28 mouse cellular contexts compared by ENCODE assay signal in the genomic region with DNA sequence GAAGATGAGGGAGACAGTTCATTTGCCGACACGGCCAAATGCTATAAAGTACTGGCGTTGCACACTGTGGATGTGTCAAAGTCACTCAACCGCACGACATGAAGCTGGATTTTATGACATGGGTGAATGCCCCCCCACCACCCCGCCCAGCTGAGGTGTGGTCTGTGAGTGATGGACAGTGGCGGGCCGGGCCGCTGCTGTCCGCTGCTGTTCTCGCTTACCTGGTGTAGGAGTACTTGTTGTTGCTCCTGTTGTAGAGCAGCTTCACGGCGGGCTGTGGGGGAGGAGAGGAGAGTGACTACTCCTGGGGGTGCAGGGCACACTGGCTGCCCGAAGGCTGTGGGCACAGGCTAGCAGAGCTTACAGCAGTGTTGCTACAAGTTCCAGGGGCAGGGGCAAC.
"Had no signal": no experiment of that assay in that cellular context is flagged by ENCODE, and none has a peak within 500 bp of the region (broad histone marks: within the 10 kb centered on the region; RNA-seq: fewer than 3 reads in every experiment).

No protein-coding gene starts in this region.

- H3K4me2 ChIP-seq: embryonic facial prominence, embryonic 12.5 days; embryonic facial prominence, embryonic 13.5 days; embryonic facial prominence, embryonic 15.5 days; forebrain, embryonic 12.5 days; forebrain, embryonic 13.5 days; forebrain, embryonic 15.5 days had no signal

- DNase-seq: cerebellum, adult 18-20 months; cerebellum, adult 2 months; cerebellum, adult 8-10 months; cerebellum, adult 9-10 months; cerebellum, adult 9-11 months; cerebellum, postnatal 10 days; cerebellum, postnatal 14 days; cerebellum, postnatal 25 days; cerebellum, postnatal 36 days; embryo, embryonic 11 days; forebrain, postnatal 0 days; gastrocnemius, adult 2 months; gastrocnemius, postnatal 10 days; gastrocnemius, postnatal 14 days; gastrocnemius, postnatal 25 days; gastrocnemius, postnatal 36 days; heart, adult 18-20 months had no signal

- H3K9me3 ChIP-seq: embryonic facial prominence, embryonic 10.5 days; embryonic facial prominence, embryonic 12.5 days; embryonic facial prominence, embryonic 13.5 days; embryonic facial prominence, embryonic 15.5 days; forebrain, embryonic 10.5 days; forebrain, embryonic 12.5 days; forebrain, embryonic 13.5 days; forebrain, embryonic 15.5 days had no signal

- ATAC-seq: forebrain, embryonic 13.5 days; forebrain, embryonic 14.5 days; forebrain, embryonic 15.5 days; forebrain, embryonic 16.5 days; forebrain, postnatal 0 days had no signal

- H3K27me3 ChIP-seq: embryonic facial prominence, embryonic 12.5 days; embryonic facial prominence, embryonic 13.5 days; embryonic facial prominence, embryonic 15.5 days; forebrain, embryonic 12.5 days; forebrain, embryonic 13.5 days; forebrain, embryonic 15.5 days had no signal

- H3K4me3 ChIP-seq: embryonic facial prominence, embryonic 10.5 days; embryonic facial prominence, embryonic 12.5 days; embryonic facial prominence, embryonic 13.5 days; embryonic facial prominence, embryonic 15.5 days; erythroblast, embryonic 14.5 days; forebrain, embryonic 10.5 days; forebrain, embryonic 12.5 days; forebrain, embryonic 13.5 days; forebrain, embryonic 15.5 days; gastrocnemius, adult 2 months had no signal

- H3K27ac ChIP-seq: embryonic facial prominence, embryonic 15.5 days; forebrain, embryonic 10.5 days; forebrain, embryonic 12.5 days; forebrain, embryonic 13.5 days; forebrain, embryonic 15.5 days; gastrocnemius, adult 2 months had no signal

- H3K9ac ChIP-seq: embryonic facial prominence, embryonic 12.5 days; embryonic facial prominence, embryonic 15.5 days; forebrain, embryonic 12.5 days; forebrain, embryonic 13.5 days; forebrain, embryonic 15.5 days; forebrain, postnatal 0 days had no signal
